Mouse (Mus musculus): Measurements from ENCODE around the gene Laptm4a.

GRCm38 (mm10) chr12:8898879-8899785 lies 22.3 kb upstream of the Laptm4a start:
- no peak for TF ChIP-seq CTCF (IDR thresholded peaks at IDR 0.05; ENCODE audit: control insufficient read depth, insufficient read depth, insufficient read length)
- no peak for TF ChIP-seq USF1 (IDR thresholded peaks at IDR 0.05; ENCODE audit: low read depth)
- no peak for TF ChIP-seq FOSL1 (IDR thresholded peaks at IDR 0.05; ENCODE audit: insufficient read depth, low read length, poor library complexity, severe bottlenecking)
- no peak for TF ChIP-seq MYOD1 (IDR thresholded peaks at IDR 0.05; ENCODE audit: control insufficient read depth, insufficient read length, low read depth)
- TF ChIP-seq MAX (IDR thresholded peaks at IDR 0.05) = no peak
- TF ChIP-seq CEBPB (IDR thresholded peaks at IDR 0.05; ENCODE audit: low read depth) = no peak

Data from C2C12 (cell line).